Mouse (Mus musculus) retina, postnatal 7 days (tissue): ENCODE measurements around the gene Gtsf1.

Source experiments
- DNase-seq: peaks from one replicate; pipeline ENCODE4 v3.0.0-alpha.2; 2012; ENCODE audit warnings: low read depth, low spot score

Gene Gtsf1

GRCm38 (mm10) chr15:103377752-103378664 lies 52.3 kb downstream of the Gtsf1 start:
- DNase-seq: no peak

- no peak for DNase-seq
These were observed 53.4 kb downstream of the Gtsf1 start for GRCm38 (mm10) chr15:103376837-103377269.

GRCm38 (mm10) chr15:103375112-103375800 lies 55.0 kb downstream of the Gtsf1 start:
- DNase-seq: no peak

- DNase-seq: no peak
These were observed 57.8 kb downstream of the Gtsf1 start for GRCm38 (mm10) chr15:103372461-103372860.

- DNase-seq: no peak
These were observed 58.5 kb downstream of the Gtsf1 start for GRCm38 (mm10) chr15:103371741-103372140.

- DNase-seq: no peak
These were observed 59.1 kb downstream of the Gtsf1 start for GRCm38 (mm10) chr15:103371208-103371607.

- no peak for DNase-seq
These were observed 59.8 kb downstream of the Gtsf1 start for GRCm38 (mm10) chr15:103370462-103370861.

- DNase-seq: no peak
These were observed 61.1 kb downstream of the Gtsf1 start for GRCm38 (mm10) chr15:103369123-103369522.

GRCm38 (mm10) chr15:103368179-103368940 lies 61.9 kb downstream of the Gtsf1 start:
- no peak for DNase-seq

GRCm38 (mm10) chr15:103366376-103367149 lies 63.7 kb downstream of the Gtsf1 start, which contains the start of gene Itga5:
Gene Itga5, minus strand, starts transcription at chr15:103366763.
- DNase-seq: no peak

- DNase-seq: no peak
These were observed 64.5 kb downstream of the Gtsf1 start for GRCm38 (mm10) chr15:103365471-103366375.

- DNase-seq: no peak
These were observed 65.5 kb downstream of the Gtsf1 start for GRCm38 (mm10) chr15:103364761-103365160.

- DNase-seq: no peak
These were observed 66.5 kb downstream of the Gtsf1 start for GRCm38 (mm10) chr15:103363809-103364208.

- DNase-seq: no peak
These were observed 67.3 kb downstream of the Gtsf1 start for GRCm38 (mm10) chr15:103362950-103363349.

GRCm38 (mm10) chr15:103362333-103362732 lies 67.9 kb downstream of the Gtsf1 start:
- no peak for DNase-seq

GRCm38 (mm10) chr15:103361269-103361668 lies 69.0 kb downstream of the Gtsf1 start:
- no peak for DNase-seq

GRCm38 (mm10) chr15:103359869-103360602 lies 70.2 kb downstream of the Gtsf1 start:
- DNase-seq: no peak

- DNase-seq: no peak
These were observed 71.2 kb downstream of the Gtsf1 start for GRCm38 (mm10) chr15:103359122-103359510.
